Mouse (Mus musculus) liver, postnatal 0 days (tissue): ENCODE measurements at regions not wholly inside any gene's neighbourhood (a gene's known extent, or its start where the extent isn't known, plus 50 kb on each side); places are given as distances from the start of the nearest gene placed in this dataset.
"Not testable (repeated sequence)": the region's sequence is repeated elsewhere in the genome, so short reads cannot be mapped to it uniquely, and the experiment has no call there.

Source experiments
- ATAC-seq: fragments of 200-750 bp; cut with Nextera tagmentation; 2 replicates; pipeline ENCODE4 v1.8.0; 2017; ENCODE audit warnings: mild to moderate bottlenecking, moderate library complexity
- DNase-seq: peaks from one replicate; pipeline ENCODE4 v3.0.0-alpha.2; 2016
- H3K27ac ChIP-seq: fragments of 300-500 bp; sonication (generic); 2 replicates; pipeline ENCODE4 v1.5.1; 2014; ENCODE audit warnings: antibody characterized with exemption, moderate library complexity, mild to moderate bottlenecking, low read depth
- H3K27me3 ChIP-seq: fragments of 300-500 bp; sonication (generic); 2 replicates; pipeline ENCODE4 v1.6.1; 2014; ENCODE audit warnings: low read length, control low read depth, mixed read lengths; ENCODE audit not compliant: insufficient read depth
- H3K36me3 ChIP-seq: fragments of 300-500 bp; sonication (generic); replicated peaks from 2 replicates; pipeline ENCODE4 v1.6.1; 2014; ENCODE audit warnings: mild to moderate bottlenecking, control low read depth, low read length, moderate library complexity, mixed read lengths; ENCODE audit not compliant: insufficient read depth
- H3K4me1 ChIP-seq: fragments of 300-500 bp; sonication (generic); 2 replicates; pipeline ENCODE4 v1.6.1; 2014; ENCODE audit warnings: antibody characterized with exemption, mild to moderate bottlenecking, control low read depth; ENCODE audit not compliant: insufficient read depth
- H3K4me2 ChIP-seq: fragments of 300-500 bp; sonication (generic); 2 replicates; pipeline ENCODE4 v1.6.1; 2014; ENCODE audit warnings: low read depth, mild to moderate bottlenecking, low read length, moderate library complexity, mixed read lengths
- H3K4me3 ChIP-seq: fragments of 300-500 bp; sonication (generic); 2 replicates; pipeline ENCODE4 v1.5.1; 2014; ENCODE audit warnings: low read depth, low read length
- H3K9ac ChIP-seq: fragments of 300-500 bp; sonication (generic); replicated peaks from 2 replicates; pipeline ENCODE4 v1.6.1; 2014; ENCODE audit warnings: mild to moderate bottlenecking, moderate library complexity
- H3K9me3 ChIP-seq: fragments of 300-500 bp; sonication (generic); 2 replicates; pipeline ENCODE4 v1.6.1; 2016; ENCODE audit warnings: mild to moderate bottlenecking, control low read depth, low read length, mixed read lengths
- CTCF ChIP-seq: sonication (generic); IDR thresholded peaks from 2 replicates; pipeline ENCODE4 v1.5.1; 2016; ENCODE audit warnings: antibody characterized with exemption, low read depth
- EP300 ChIP-seq: IDR thresholded peaks from 2 replicates; pipeline ENCODE4 v1.6.1; 2016; ENCODE audit warnings: antibody characterized with exemption, low read depth, mild to moderate bottlenecking
- WGBS: fragments of 180-500 bp; shearing (Covaris S2); extraction: QIAGEN DNeasy Blood & Tissue Kit; methylation state at CpG from one replicate; pipeline ENCODE4 v1.1.7; 2014; ENCODE audit not compliant: insufficient replicate concordance; 5-methylcytosine and 5-hydroxymethylcytosine counted together

DNA sequence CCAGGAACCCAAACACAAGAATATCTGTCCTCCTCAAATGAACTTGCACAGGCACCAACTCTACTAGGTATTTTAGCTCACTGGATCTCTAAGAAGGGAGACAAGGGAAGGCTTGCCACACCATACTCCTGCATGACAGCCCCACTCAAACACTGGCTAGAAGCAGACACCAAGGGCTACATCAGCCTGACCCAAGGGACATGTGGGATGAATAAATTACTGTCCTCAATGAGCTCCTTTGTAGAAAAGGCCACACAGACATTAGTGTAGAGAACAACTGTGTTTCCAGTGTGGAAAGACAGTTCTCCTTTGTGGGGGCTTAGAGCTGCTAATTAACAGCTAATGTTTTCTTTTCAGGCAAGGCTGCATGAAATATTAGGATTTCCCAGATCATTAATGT lies 335.9 kb upstream of the Clnk start:
- Histone ChIP-seq H3K36me3 (no peaks in the 10 kb centered on the region), H3K27me3 (no peaks in the 10 kb centered on the region), H3K9ac (no peak overlapping the region), H3K27ac (no peak overlapping the region), H3K4me2 (no peak overlapping the region), H3K9me3 (no peaks in the 10 kb centered on the region), H3K4me3 (no peak overlapping the region), H3K4me1 (no peaks in the 10 kb centered on the region)
- no peak for DNase-seq
- TF ChIP-seq CTCF (no peak), EP300 (no peak)
- no peak for ATAC-seq

- DNase-seq (no peak), ATAC-seq (no peak)
- H3K4me2 ChIP-seq, result no peak overlapping the region
- no peaks in the 10 kb centered on the region for H3K36me3 ChIP-seq
- no peak overlapping the region for H3K4me3 ChIP-seq
- no peak overlapping the region for H3K27ac ChIP-seq
- H3K27me3 ChIP-seq, result no peaks in the 10 kb centered on the region
- TF ChIP-seq EP300 (no peak), CTCF (no peak)
- no peaks in the 10 kb centered on the region for H3K9me3 ChIP-seq
- no peaks in the 10 kb centered on the region for H3K4me1 ChIP-seq
- no peak overlapping the region for H3K9ac ChIP-seq
These were observed 322.2 kb upstream of the Clnk start for GRCm38 (mm10) chr5:39198856-39199255.

GRCm38 (mm10) chr5:39191153-39191552 lies 314.5 kb upstream of the Clnk start:
- H3K27ac ChIP-seq, H3K9me3 ChIP-seq, H3K4me1 ChIP-seq, H3K4me3 ChIP-seq, ATAC-seq, DNase-seq, H3K9ac ChIP-seq, H3K4me2 ChIP-seq, H3K36me3 ChIP-seq, H3K27me3 ChIP-seq: not testable (repeated sequence)
- 71% methylated on average over 2 of the region's 4 CpGs for WGBS

- H3K4me2 ChIP-seq, result no peak overlapping the region
- H3K27me3 ChIP-seq, result no peaks in the 10 kb centered on the region
- TF ChIP-seq EP300, result no peak
- no peak overlapping the region for H3K27ac ChIP-seq
- no peak overlapping the region for H3K9ac ChIP-seq
- ATAC-seq, result no peak
- no peak for DNase-seq
- H3K4me3 ChIP-seq, result no peak overlapping the region
- no peaks in the 10 kb centered on the region for H3K36me3 ChIP-seq
- H3K4me1 ChIP-seq, result no peaks in the 10 kb centered on the region
- 58% methylated on average over 2 of the region's 2 CpGs for WGBS
- H3K9me3 ChIP-seq, result no peaks in the 10 kb centered on the region
These were observed 305.2 kb upstream of the Clnk start for GRCm38 (mm10) chr5:39181616-39182402.

- Histone ChIP-seq H3K36me3 (no peaks in the 10 kb centered on the region), H3K9me3 (no peaks in the 10 kb centered on the region), H3K9ac (no peak overlapping the region), H3K27ac (no peak overlapping the region), H3K4me3 (no peak overlapping the region), H3K27me3 (no peaks in the 10 kb centered on the region), H3K4me2 (no peak overlapping the region), H3K4me1 (no peaks in the 10 kb centered on the region)
- ATAC-seq, result no peak
- DNase-seq, result no peak
- WGBS, result 22% methylated on average over 4 of the region's 4 CpGs
- no peak for TF ChIP-seq CTCF
- TF ChIP-seq EP300, result no peak
These were observed 304.4 kb upstream of the Clnk start for GRCm38 (mm10) chr5:39181028-39181427.

DNA sequence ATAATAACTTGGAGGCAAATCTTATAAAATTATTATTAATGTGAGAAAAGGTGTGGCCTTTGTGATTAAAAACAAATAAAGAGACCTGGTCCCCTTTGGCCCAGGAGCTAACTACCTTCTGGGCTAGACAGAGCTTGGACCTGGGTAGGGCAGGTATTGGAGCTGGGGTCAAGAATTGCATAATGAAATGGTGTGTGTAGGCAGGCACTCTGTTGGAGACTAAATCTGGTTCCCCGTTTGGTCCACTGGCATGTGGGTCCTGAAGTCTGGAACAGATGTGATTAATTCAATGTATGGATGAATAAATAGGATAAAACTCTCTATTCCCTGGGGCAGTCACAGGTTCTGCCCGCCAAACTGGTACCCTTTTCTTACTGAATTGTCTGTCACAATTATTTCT lies 301.3 kb upstream of the Clnk start:
- H3K4me2 ChIP-seq, result no peak overlapping the region
- H3K9ac ChIP-seq, result no peak overlapping the region
- no peaks in the 10 kb centered on the region for H3K36me3 ChIP-seq
- WGBS, result 58% methylated on average over 2 of the region's 2 CpGs
- no peak overlapping the region for H3K4me3 ChIP-seq
- no peaks in the 10 kb centered on the region for H3K9me3 ChIP-seq
- H3K4me1 ChIP-seq, result no peaks in the 10 kb centered on the region
- TF ChIP-seq CTCF (no peak), EP300 (no peak)
- no peak for DNase-seq
- ATAC-seq, result no peak
- H3K27me3 ChIP-seq, result no peaks in the 10 kb centered on the region
- H3K27ac ChIP-seq, result no peak overlapping the region

DNA sequence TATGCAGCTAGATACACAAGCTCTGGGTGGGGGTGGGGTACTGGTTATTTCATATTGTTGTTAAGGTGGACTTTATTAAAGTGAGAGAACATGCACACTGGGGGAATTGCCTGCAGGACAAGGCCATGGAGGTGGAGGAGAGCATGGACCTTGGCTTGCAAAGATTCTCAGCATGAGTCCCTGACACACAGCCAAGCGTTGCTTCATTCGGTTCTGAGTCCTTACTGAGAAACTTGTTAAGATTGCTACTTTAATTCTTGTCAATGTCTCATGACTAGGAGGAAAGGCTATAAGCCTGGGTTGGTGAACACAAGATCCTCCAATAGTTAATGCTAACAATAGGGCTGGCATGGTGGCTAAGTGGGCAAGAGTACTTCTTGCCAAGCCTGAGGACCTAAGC lies 300.3 kb upstream of the Clnk start:
- DNase-seq, result no peak
- H3K4me2 ChIP-seq, result no peak overlapping the region
- no peak for TF ChIP-seq EP300
- no peak for TF ChIP-seq CTCF
- H3K36me3 ChIP-seq, result no peaks in the 10 kb centered on the region
- H3K9me3 ChIP-seq, result no peaks in the 10 kb centered on the region
- H3K9ac ChIP-seq, result no peak overlapping the region
- 85% methylated on average over 2 of the region's 2 CpGs for WGBS
- H3K4me3 ChIP-seq, result no peak overlapping the region
- no peaks in the 10 kb centered on the region for H3K4me1 ChIP-seq
- H3K27me3 ChIP-seq, result no peaks in the 10 kb centered on the region
- ATAC-seq, result no peak
- H3K27ac ChIP-seq, result no peak overlapping the region
